Mouse (Mus musculus) midbrain, embryonic 11.5 days (tissue): Measurements from ENCODE around the gene Dnajc28. TPM values are rescaled to one million over a fixed set of nuclear protein-coding genes. Genes with fewer than 3 reads are reported as not detected.

Experiments
- ATAC-seq: fragments of 200-750 bp; cut with Nextera tagmentation; 2 replicates; pipeline ENCODE4 v1.8.0; 2017; ENCODE audit warnings: moderate TSS enrichment, moderate library complexity; ENCODE audit not compliant: low FRiP score
- DNase-seq: peaks from one replicate; pipeline ENCODE4 v3.0.0; 2015; ENCODE audit warnings: low spot score; ENCODE audit errors: missing footprints
- H3K27ac ChIP-seq: fragments of 300-500 bp; sonication (generic); 2 replicates; pipeline ENCODE4 v1.5.1; 2014; ENCODE audit warnings: low read depth, low read length
- H3K27me3 ChIP-seq: fragments of 300-500 bp; sonication (generic); 2 replicates; pipeline ENCODE4 v1.6.1; 2014; ENCODE audit warnings: mild to moderate bottlenecking, low read length, moderate library complexity, mixed read lengths; ENCODE audit not compliant: control insufficient read depth, insufficient read depth
- H3K36me3 ChIP-seq: fragments of 300-500 bp; sonication (generic); 2 replicates; pipeline ENCODE4 v1.6.1; 2014; ENCODE audit warnings: mild to moderate bottlenecking, low read length, moderate library complexity, mixed read lengths; ENCODE audit not compliant: control insufficient read depth, insufficient read depth
- H3K4me1 ChIP-seq: fragments of 300-500 bp; sonication (generic); 2 replicates; pipeline ENCODE4 v1.6.1; 2014; ENCODE audit warnings: low read length; ENCODE audit not compliant: control insufficient read depth, insufficient read depth
- H3K4me2 ChIP-seq: fragments of 300-500 bp; sonication (generic); 2 replicates; pipeline ENCODE4 v1.6.1; 2014; ENCODE audit warnings: mild to moderate bottlenecking, moderate library complexity
- H3K4me3 ChIP-seq: fragments of 300-500 bp; sonication (generic); 2 replicates; pipeline ENCODE4 v1.5.1; 2014; ENCODE audit warnings: low read depth, low read length
- H3K9ac ChIP-seq: fragments of 300-500 bp; sonication (generic); 2 replicates; pipeline ENCODE4 v1.6.1; 2014; ENCODE audit warnings: low read length
- H3K9me3 ChIP-seq: fragments of 300-500 bp; sonication (generic); 2 replicates; pipeline ENCODE4 v1.6.1; 2016; ENCODE audit warnings: low read length; ENCODE audit not compliant: control insufficient read depth
- WGBS: fragments of 180-500 bp; shearing (Covaris S2); extraction: QIAGEN DNeasy Blood & Tissue Kit; methylation state at CpG from one replicate; pipeline ENCODE4 v1.1.7; 2014; 5-methylcytosine and 5-hydroxymethylcytosine counted together
- polyA plus RNA-seq: library from polyadenylated mRNA; unstranded; fragments of >200 nt; fragmentation: Nextera tagmentation; extraction: Ambion mirVana; gene quantifications from 2 replicates; pipeline ENCODE4 v1.2.1, GENCODE M21; 2014

Dnajc28 gene
- polyA plus RNA-seq, 1 experiment from 2014 or later, result 6.0 TPM

DNA sequence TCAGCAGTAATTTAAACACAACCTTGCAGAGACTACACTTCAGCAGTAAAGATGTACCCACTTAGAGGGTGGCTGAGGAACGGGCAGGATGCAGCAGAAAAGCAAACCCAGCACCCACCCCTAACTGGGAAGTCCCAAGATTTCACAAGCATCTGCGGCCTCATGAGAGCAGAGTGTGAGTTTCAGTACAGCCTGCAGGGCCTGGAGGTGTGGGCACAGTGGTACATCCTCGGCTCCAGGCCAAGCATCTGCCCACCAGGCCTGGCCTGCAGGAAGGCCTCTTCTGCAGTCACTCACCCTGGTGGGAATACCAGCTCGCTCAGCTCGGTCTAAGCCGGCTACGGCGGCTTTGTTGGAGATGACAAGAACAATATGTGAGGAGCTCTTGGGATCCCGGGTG lies 4.2 kb upstream of the Dnajc28 start:
- Histone ChIP-seq H3K9ac (no peak overlapping the region), H3K9me3 (no peaks in the 10 kb centered on the region), H3K36me3 (peaks cover 19% of the 10 kb centered on the region; the same call in 1 of the 2 replicates), H3K4me3 (no peak overlapping the region), H3K4me1 (no peaks in the 10 kb centered on the region), H3K27ac (no peak overlapping the region), H3K27me3 (no peaks in the 10 kb centered on the region), H3K4me2 (no peak overlapping the region)
- no peak for DNase-seq
- ATAC-seq, result no peak
- whole genome bisulfite sequencing, result 95% methylated on average over 9 of the region's 9 CpGs

DNA sequence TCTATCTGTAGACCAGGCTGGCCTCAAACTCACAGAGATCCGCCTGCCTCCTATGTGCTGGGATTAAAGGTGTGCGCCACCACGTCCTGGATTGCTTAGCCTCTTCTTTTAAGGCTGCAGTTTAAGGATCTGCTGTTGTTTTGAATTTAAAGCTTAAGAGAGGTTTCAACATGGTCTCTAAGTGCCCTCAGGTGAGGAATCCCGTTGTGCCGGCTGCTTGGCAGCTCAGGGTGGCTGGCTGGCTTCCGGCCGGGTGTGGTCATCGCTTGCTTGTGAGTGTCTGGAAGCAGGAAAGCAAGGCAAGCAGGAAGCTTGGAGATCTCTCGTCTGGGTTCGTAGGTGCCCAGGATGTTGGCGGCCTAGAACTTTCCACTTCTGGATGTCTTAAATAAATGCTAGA lies 2.2 kb upstream of the Dnajc28 start:
- Histone ChIP-seq H3K4me3 (no peak overlapping the region), H3K27me3 (no peaks in the 10 kb centered on the region), H3K4me1 (no peaks in the 10 kb centered on the region), H3K9ac (no peak overlapping the region), H3K9me3 (no peaks in the 10 kb centered on the region), H3K4me2 (no peak overlapping the region), H3K36me3 (peaks cover 12% of the 10 kb centered on the region; the same call in 1 of the 2 replicates), H3K27ac (no peak overlapping the region)
- DNase-seq (no peak), ATAC-seq (no peak)
- WGBS, result 96% methylated on average over 11 of the region's 11 CpGs

DNA sequence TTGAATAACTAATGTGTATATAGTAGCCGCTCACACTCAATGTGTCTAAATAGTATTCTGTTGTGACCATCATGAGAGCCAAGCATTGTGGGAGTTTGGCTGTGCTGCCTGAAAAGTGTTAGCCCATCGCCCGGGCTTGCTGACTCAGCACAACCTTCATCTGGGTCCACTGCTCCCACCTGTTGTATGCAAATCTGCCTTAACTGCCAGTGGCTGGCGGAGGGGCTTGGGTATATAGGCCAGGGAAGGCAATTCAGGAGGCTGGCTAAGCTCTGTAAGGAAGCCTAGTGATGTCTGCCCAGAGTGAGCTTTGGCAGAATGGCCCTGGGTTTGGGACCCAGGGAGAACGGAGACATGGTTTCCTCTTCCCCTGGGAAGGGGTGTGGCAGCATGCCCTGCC lies 1.4 kb upstream of the Dnajc28 start:
- Histone ChIP-seq H3K27ac (no peak overlapping the region), H3K9me3 (no peaks in the 10 kb centered on the region), H3K4me1 (no peaks in the 10 kb centered on the region), H3K4me3 (no peak overlapping the region), H3K4me2 (no peak overlapping the region), H3K9ac (no peak overlapping the region), H3K27me3 (no peaks in the 10 kb centered on the region), H3K36me3 (peaks cover 9% of the 10 kb centered on the region; the same call in 1 of the 2 replicates)
- no peak for DNase-seq
- 92% methylated on average over 5 of the region's 5 CpGs for WGBS
- ATAC-seq, result no peak

DNA sequence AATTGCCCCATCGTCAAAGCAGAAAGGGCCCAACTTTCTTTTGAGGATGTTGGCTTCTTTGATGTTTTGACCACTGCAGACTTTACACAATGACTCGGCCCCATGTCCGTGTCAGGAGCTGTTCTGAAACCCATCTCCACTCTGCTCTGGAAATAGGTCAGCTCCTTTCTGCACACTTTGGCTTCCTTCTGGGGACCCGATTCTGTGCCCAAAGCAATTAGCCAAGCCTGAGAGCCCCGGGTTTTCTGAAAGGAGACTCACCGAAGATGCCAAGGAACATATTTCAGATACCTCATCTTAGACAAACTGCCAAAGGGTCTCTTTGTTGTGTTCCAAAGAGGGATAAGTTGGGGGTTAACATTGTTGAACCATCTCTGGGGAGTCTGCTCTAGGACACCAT lies 4.3 kb downstream of the Dnajc28 start:
- H3K4me3 ChIP-seq, result no peak overlapping the region
- H3K9me3 ChIP-seq, result no peaks in the 10 kb centered on the region
- no peaks in the 10 kb centered on the region for H3K27me3 ChIP-seq
- DNase-seq, result no peak
- 89% methylated on average over 6 of the region's 6 CpGs for WGBS
- no peaks in the 10 kb centered on the region for H3K36me3 ChIP-seq
- H3K27ac ChIP-seq, result no peak overlapping the region
- H3K4me2 ChIP-seq, result no peak overlapping the region
- no peak for ATAC-seq
- H3K9ac ChIP-seq, result no peak overlapping the region
- no peaks in the 10 kb centered on the region for H3K4me1 ChIP-seq

DNA sequence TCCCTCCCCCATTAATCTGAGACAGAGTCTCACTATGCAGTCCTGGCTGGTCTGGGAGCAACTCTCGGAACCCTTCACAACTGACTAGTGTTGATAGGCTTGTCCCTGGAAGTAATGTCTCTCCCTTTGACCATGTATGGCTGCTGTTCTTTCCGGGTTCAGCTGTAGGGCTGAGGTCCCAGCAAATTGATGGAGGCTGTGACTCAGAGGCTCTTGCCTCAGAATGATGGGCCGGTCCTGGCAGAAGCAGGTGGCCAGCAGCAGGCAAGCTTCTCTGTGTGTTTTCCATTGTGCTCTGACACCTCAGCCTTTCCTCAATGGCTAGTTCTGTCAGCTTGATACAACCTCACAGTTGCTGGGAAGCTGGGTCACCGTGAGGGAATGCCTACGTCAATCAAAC lies 6.3 kb downstream of the Dnajc28 start:
- Histone ChIP-seq H3K27me3 (no peaks in the 10 kb centered on the region), H3K27ac (no peak overlapping the region), H3K9me3 (no peaks in the 10 kb centered on the region), H3K4me1 (no peaks in the 10 kb centered on the region), H3K36me3 (no peaks in the 10 kb centered on the region), H3K9ac (no peak overlapping the region), H3K4me3 (no peak overlapping the region), H3K4me2 (no peak overlapping the region)
- no peak for DNase-seq
- WGBS, result 84% methylated on average over 5 of the region's 5 CpGs
- ATAC-seq, result no peak

DNA sequence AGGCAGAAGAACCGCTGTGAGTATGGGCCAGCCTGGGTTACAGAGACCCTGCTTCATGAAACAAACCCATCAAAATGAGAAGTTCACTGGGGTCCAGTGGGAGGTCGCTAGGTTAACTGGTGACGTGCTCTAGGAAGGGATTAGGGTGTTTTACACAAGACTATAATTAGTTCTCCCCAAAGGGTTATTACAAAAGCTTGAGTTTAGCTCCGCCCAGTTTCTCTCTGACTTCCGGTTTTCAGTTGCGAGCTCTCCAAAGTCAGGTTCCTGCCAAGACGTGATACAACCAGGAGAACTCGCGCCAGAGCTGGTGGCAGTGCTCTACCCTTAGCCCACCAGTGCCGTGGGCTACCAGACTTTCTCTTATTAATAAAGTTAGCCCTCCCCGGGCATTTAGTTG lies 7.6 kb downstream of the Dnajc28 start:
- H3K9me3 ChIP-seq, result no peaks in the 10 kb centered on the region
- H3K27me3 ChIP-seq, result no peaks in the 10 kb centered on the region
- no peak overlapping the region for H3K4me2 ChIP-seq
- H3K9ac ChIP-seq, result no peak overlapping the region
- DNase-seq (no peak), ATAC-seq (no peak)
- no peaks in the 10 kb centered on the region for H3K36me3 ChIP-seq
- H3K4me3 ChIP-seq, result no peak overlapping the region
- no peak overlapping the region for H3K27ac ChIP-seq
- 71% methylated on average over 11 of the region's 11 CpGs for WGBS
- no peaks in the 10 kb centered on the region for H3K4me1 ChIP-seq

DNA sequence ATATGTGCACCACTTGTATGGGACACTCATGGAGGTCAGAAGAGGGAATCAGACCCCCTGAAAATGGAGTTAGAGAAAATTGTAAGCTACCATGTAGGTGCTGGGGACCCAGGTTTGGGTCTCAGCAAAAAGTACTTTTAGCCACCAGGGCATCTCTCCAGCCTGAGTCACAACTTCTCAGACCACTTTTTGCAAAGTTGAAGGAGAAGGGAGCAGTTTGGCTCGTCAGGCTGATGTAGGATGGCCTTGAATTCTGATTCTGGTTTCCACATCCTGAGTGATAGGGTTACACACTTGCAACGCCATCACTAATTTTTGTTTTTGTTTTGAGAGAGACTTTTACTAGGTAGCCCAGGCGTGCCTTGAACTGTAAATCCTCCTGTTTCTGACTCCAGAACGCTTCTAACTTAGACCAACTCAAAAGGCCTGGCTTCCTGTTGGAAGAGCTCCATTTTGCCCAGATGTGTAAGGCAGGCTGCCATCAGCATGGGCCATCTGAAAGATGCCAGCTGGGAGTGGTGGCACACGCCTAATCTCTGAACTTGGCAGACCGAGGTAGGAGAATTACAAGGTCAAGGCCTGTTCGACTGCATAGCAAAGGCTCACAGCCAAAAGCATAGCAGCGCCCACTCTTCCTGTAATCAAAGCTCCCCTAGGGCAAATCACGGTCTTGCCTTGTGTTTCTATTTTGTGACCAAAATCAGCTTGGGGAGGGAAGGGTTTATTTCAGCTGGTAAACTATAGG lies 9.2 kb downstream of the Dnajc28 start:
- 86% methylated on average over 9 of the region's 9 CpGs for WGBS
- DNase-seq (no peak), ATAC-seq (no peak)
- H3K27ac ChIP-seq, result no peak overlapping the region
- no peak overlapping the region for H3K4me3 ChIP-seq
- H3K4me2 ChIP-seq, result no peak overlapping the region
- H3K36me3 ChIP-seq, result no peaks in the 10 kb centered on the region
- H3K27me3 ChIP-seq, result no peaks in the 10 kb centered on the region
- no peak overlapping the region for H3K9ac ChIP-seq
- no peaks in the 10 kb centered on the region for H3K9me3 ChIP-seq
- H3K4me1 ChIP-seq, result no peaks in the 10 kb centered on the region

DNA sequence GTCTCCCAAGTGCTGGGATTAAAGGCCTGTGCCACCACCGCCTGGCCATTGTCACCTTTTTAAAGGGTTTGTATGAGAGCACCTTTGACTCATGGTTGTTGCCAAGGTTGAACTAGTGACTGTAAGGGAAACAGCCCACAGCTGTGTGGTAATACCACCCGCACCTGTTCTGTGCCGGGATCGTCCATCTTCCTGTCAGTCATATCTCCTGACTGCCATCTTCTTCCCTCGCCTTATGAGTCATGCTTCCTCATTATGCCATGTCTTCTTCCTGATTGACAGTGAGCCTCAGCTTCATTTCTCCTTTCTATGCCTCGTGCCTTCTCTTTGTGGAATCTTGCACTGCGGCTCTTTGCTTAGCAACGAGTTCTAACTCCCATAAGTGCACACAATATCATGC lies 11.9 kb downstream of the Dnajc28 start:
- no peaks in the 10 kb centered on the region for H3K36me3 ChIP-seq
- 93% methylated on average over 8 of the region's 8 CpGs for WGBS
- H3K27me3 ChIP-seq, result no peaks in the 10 kb centered on the region
- H3K4me2 ChIP-seq, result no peak overlapping the region
- no peak overlapping the region for H3K27ac ChIP-seq
- H3K4me1 ChIP-seq, result no peaks in the 10 kb centered on the region
- H3K9ac ChIP-seq, result no peak overlapping the region
- no peaks in the 10 kb centered on the region for H3K9me3 ChIP-seq
- no peak overlapping the region for H3K4me3 ChIP-seq
- no peak for ATAC-seq
- DNase-seq, result no peak

DNA sequence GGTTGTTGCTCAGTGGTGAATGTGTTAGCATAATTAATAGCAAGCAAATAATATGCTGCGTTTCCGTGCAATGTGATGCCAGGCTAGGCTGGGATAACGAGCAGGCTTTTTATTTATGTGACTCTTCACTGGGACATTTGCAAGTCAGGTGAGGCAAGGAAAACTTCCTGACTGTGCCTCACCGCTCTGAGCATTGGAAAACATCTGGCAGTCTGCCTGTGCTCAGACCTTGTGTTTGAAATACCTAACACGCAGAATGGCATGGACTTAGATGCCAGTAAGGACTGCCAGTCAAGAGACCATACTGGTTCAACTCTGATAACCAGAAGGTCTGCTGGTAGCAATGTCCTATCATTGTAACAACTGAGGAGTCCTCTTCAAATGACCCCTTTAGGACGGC lies 13.7 kb downstream of the Dnajc28 start:
- no peaks in the 10 kb centered on the region for H3K36me3 ChIP-seq
- no peak for ATAC-seq
- no peak overlapping the region for H3K9ac ChIP-seq
- no peak for DNase-seq
- no peaks in the 10 kb centered on the region for H3K9me3 ChIP-seq
- no peak overlapping the region for H3K4me2 ChIP-seq
- WGBS, result 89% methylated on average over 6 of the region's 6 CpGs
- no peak overlapping the region for H3K27ac ChIP-seq
- H3K4me3 ChIP-seq, result no peak overlapping the region
- H3K27me3 ChIP-seq, result no peaks in the 10 kb centered on the region
- no peaks in the 10 kb centered on the region for H3K4me1 ChIP-seq
